Mouse (Mus musculus) G1E (cell line): ENCODE results near the gene H2-M10.6.

Experiments used
- CTCF ChIP-seq: IDR thresholded peaks from 2 replicates; pipeline ENCODE4 v1.5.1; 2012; ENCODE audit warnings: low read depth, low read length, inconsistent platforms, mixed read lengths
- GATA1 ChIP-seq: IDR thresholded peaks from 2 replicates; pipeline ENCODE4 v1.6.1; 2012; ENCODE audit warnings: borderline replicate concordance, low read length, inconsistent platforms, mixed read lengths
- GATA2 ChIP-seq: IDR thresholded peaks from 2 replicates; pipeline ENCODE4 v1.6.1; 2012; ENCODE audit warnings: low read depth, low read length, inconsistent platforms, borderline replicate concordance
- TAL1 ChIP-seq: conservative IDR thresholded peaks from 2 replicates; pipeline ENCODE4 v1.6.1; 2012; ENCODE audit warnings: low read depth, low read length, inconsistent platforms, mixed read lengths

DNA sequence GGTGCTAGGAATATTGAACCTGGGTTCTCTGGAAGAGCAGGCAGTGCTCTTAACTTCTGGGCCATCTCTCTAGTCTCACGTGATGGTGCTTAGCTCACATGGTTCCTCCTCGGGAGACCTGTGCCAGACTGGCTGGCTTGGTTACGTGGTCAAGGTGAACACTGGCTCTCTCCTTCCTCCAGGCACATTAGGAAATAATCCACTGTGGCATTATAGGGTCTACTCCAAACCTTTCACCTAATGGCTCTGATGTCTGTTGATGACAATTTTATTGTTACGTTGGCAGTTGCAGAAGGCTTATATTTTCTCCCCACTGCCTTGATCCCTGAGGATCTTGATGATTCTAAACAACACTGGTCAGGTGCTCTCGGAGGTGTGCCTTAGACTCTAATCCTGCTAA lies 36.9 kb downstream of the H2-M10.6 start:
- no peak for TF ChIP-seq CTCF
- no peak for TF ChIP-seq GATA1
- no peak for TF ChIP-seq GATA2
- no peak for TF ChIP-seq TAL1
